Mouse (Mus musculus) kidney, embryonic 15.5 days (tissue): ENCODE measurements around the gene Snrnp27. TPM values are rescaled to one million over a fixed set of nuclear protein-coding genes. Genes with fewer than 3 reads are reported as not detected.

ENCODE experiments used
- ATAC-seq: fragments of 200-750 bp; cut with Nextera tagmentation; replicated peaks from 2 replicates; pipeline ENCODE4 v1.8.0; 2017; ENCODE audit warnings: moderate TSS enrichment; ENCODE audit not compliant: low FRiP score
- H3K27ac ChIP-seq: fragments of 300-500 bp; sonication (generic); 2 replicates; pipeline ENCODE4 v1.5.1; 2015; ENCODE audit warnings: mild to moderate bottlenecking, inconsistent platforms
- H3K27me3 ChIP-seq: fragments of 300-500 bp; sonication (generic); 2 replicates; pipeline ENCODE4 v1.6.1; 2015; ENCODE audit warnings: inconsistent platforms
- H3K36me3 ChIP-seq: fragments of 300-500 bp; sonication (generic); 2 replicates; pipeline ENCODE4 v1.6.1; 2015; ENCODE audit warnings: inconsistent platforms
- H3K4me1 ChIP-seq: fragments of 300-500 bp; sonication (generic); 2 replicates; pipeline ENCODE4 v1.6.1; 2015; ENCODE audit warnings: inconsistent platforms
- H3K4me2 ChIP-seq: fragments of 300-500 bp; sonication (generic); 2 replicates; pipeline ENCODE4 v1.6.1; 2015; ENCODE audit warnings: moderate library complexity, mild to moderate bottlenecking, inconsistent platforms
- H3K4me3 ChIP-seq: fragments of 300-500 bp; sonication (generic); replicated peaks from 2 replicates; pipeline ENCODE4 v1.5.1; 2015; ENCODE audit warnings: mild to moderate bottlenecking, inconsistent platforms
- H3K9ac ChIP-seq: fragments of 300-500 bp; sonication (generic); 2 replicates; pipeline ENCODE4 v1.6.1; 2015; ENCODE audit warnings: mild to moderate bottlenecking, inconsistent platforms
- H3K9me3 ChIP-seq: fragments of 300-500 bp; sonication (generic); replicated peaks from 2 replicates; pipeline ENCODE4 v1.6.1; 2016; ENCODE audit warnings: inconsistent platforms
- WGBS: fragments of 180-500 bp; shearing (Covaris S2); methylation state at CpG from one replicate; pipeline ENCODE4 v1.1.7; 2015; ENCODE audit warnings: mixed read lengths; 5-methylcytosine and 5-hydroxymethylcytosine counted together
- polyA plus RNA-seq: library from polyadenylated mRNA; unstranded; fragments of >200 nt; fragmentation: Nextera tagmentation; extraction: Ambion mirVana; gene quantifications from 2 replicates; pipeline ENCODE4 v1.2.1, GENCODE M21; 2015

The Snrnp27 gene
- polyA plus RNA-seq, result 106 and 123 TPM in 2 replicates

DNA sequence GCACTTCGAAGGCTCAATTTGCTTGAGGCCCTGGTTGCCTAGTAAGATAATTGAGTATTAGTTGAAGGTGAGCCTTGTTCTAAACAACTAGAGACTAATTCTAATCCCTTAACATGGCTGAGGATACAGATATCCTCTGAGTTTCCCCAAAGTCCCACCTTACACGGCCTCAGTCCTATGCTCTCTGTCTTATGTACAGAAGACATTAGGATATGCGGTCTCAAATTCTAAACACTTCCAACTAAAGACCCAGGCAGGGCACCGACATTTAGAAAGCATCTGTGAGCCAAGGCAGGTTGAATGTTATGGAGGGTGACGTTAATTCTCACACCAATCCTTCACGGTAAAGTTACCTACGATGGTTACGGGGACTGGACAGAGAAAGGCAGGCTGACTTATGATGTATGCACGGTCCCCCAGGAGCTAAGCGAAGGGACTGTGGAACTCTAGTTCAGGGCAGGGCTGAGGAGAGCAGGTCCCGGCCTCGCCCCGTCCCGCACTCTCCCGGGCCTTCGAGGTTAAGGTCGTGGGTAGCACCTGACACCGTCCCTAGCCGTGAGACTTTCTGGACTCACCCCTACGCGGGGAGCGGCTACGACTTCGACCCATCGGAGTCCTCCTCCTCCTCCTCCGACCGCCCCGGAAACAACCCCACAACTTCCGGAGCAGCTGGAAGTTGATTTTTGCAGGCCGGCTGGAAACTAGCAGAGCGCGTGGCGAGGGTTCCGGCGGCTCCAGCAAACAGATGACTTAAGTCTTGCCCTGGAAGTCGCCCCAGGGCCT, at the start of gene Snrnp27:
Gene Snrnp27, minus strand, starts transcription at position 651 of the 783 bp plus-strand sequence.
- Histone ChIP-seq H3K27ac (peak within 1 kb of the TSS; percentile 77), H3K4me3 (peak within 1 kb of the TSS; percentile 80), H3K27me3 (no peaks in the 10 kb centered on the region), H3K9ac (peak within 1 kb of the TSS; percentile 78), H3K9me3 (no peaks in the 10 kb centered on the region), H3K4me1 (peaks cover 16% of the 10 kb centered on the region), H3K4me2 (peak within 1 kb of the TSS; percentile 64), H3K36me3 (peaks cover 38% of the 10 kb centered on the region)
- peak; percentile 87 for ATAC-seq
- 2% methylated on average over 36 of the region's 36 CpGs for WGBS

DNA sequence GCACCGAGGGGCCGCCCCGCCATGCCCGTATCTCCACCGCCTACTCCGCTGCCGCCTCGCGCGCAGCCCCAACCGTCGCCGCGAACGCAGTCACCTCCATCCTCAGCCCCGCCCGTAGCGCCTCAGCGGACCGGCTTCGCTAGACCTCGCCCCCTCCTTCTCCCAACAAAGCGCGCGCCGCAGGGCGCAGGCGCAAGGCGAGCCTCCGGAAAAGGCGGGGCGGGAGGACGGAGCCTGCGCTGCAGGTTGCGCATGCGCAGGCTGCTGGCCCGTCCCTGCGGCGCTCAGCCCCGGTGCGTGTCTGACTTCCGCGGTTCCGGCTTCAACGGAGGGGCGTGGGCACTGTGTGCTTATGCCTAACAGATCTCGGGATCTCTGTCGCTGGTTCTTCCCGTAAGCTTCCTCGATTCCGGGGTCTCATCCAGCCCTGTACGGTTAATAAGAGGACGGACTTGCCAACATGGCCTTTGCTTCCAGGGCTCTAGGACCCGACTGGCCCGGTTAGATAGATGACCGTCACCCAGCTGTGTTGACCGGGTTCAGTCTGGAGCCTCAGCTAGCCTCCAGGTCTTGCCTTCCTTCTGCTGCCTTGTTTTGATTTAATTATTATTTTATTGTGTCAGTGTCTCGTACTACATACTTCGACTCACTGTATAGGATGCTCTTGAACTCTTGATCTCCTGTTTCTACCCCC, 49.0 kb upstream of the Snrnp27 start, which contains the start of gene Gmcl1:
Gene Gmcl1, minus strand, starts transcription at position 201 of the 694 bp plus-strand sequence.
- Histone ChIP-seq H3K4me2 (peak within 1 kb of the TSS; percentile 97), H3K9me3 (no peaks in the 10 kb centered on the region), H3K36me3 (no peaks in the 10 kb centered on the region), H3K27me3 (no peaks in the 10 kb centered on the region), H3K27ac (peak within 1 kb of the TSS; percentile 74), H3K4me3 (peak within 1 kb of the TSS; percentile 99), H3K4me1 (peaks cover 21% of the 10 kb centered on the region), H3K9ac (peak within 1 kb of the TSS; percentile 88)
- peak; percentile 96 for ATAC-seq
- WGBS, result under 1% methylated on average over 59 of the region's 59 CpGs

DNA sequence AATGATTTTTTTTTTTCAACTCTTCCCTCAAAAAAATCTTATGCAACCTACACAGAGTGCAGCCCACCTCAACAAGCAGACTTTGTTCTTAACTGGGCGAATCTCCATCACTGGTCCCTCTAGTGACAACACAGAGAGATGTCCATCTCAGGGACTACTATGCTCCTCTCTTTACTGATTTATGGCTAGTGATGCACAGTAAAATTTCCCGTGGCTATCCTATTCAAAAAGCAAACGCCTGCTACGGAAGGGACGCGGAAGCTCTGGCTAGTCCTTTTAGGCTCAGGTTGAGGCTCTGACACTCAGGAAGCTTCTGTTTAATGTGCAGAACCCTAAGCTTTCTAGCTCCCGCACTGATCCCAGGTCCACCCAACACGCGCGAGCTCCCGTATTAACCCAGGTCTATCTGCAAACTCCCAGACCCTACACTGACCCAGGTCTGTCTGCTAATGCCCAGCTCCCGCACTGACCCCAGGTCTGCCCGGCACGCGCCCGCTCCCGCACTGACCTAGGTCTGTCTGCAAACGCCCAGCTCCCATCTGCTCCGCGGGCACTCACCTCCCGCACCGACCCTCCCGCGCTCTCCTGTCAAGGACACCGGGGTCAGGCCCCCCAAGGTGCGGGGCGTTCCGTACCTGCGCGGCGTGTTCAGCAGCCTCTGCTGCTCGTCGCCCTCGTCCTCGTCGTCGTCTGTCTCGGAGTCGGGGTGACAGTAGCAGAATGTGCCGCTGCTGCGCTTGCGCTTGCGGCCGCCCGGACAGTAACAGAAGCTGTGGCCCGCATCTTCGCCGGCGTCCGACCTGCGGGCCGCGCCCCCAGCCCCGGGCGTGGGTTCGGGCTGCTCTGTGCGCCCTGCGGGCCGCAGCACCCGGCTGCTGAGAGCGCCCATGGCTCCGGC, 48.2 kb upstream of the Snrnp27 start:
- 0 out of 2 replicates have a peak, but pooled peaks cover under 1% of the 10 kb centered on the region for H3K36me3 ChIP-seq

DNA sequence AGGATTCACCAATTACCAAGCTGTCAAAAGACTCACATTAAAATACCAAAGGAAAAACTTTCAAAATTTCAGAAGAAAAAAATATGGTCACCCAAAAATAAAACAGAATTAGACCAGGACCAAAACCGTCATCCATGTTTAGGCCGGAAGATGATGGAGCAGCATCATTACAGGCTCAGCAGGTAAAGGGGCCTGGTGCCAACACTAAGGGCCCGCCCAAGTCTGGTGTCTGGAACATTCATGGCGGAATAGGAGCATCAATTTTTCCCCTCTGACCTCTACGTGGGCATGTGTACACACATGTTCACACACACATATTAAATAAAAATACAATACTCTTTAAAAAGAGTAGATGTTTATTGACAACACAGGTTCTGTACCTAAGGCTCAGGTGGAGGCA, 44.4 kb upstream of the Snrnp27 start:
- H3K27ac ChIP-seq, result no peak overlapping the region
- WGBS, result 95% methylated on average over 5 of the region's 5 CpGs
- no peaks in the 10 kb centered on the region for H3K27me3 ChIP-seq
- H3K9ac ChIP-seq, result no peak overlapping the region
- peaks cover 21% of the 10 kb centered on the region; the same call in 1 of the 2 replicates for H3K36me3 ChIP-seq
- no peak overlapping the region for H3K4me2 ChIP-seq
- H3K4me3 ChIP-seq, result no peak overlapping the region
- H3K9me3 ChIP-seq, result no peaks in the 10 kb centered on the region
- ATAC-seq, result no peak
- peaks cover 13% of the 10 kb centered on the region for H3K4me1 ChIP-seq

More for the DNA sequence above, 48.2 kb upstream of the Snrnp27 start:
- Histone ChIP-seq H3K9me3 (no peaks in the 10 kb centered on the region), H3K4me2 (peak overlapping the region; percentile 97), H3K27me3 (no peaks in the 10 kb centered on the region), H3K4me3 (peak overlapping the region; percentile 99), H3K4me1 (peaks cover 21% of the 10 kb centered on the region), H3K27ac (peak overlapping the region; percentile 74), H3K9ac (peak overlapping the region; percentile 88)
- peak; percentile 61 for ATAC-seq
- WGBS, result under 1% methylated on average over 56 of the region's 62 CpGs

DNA sequence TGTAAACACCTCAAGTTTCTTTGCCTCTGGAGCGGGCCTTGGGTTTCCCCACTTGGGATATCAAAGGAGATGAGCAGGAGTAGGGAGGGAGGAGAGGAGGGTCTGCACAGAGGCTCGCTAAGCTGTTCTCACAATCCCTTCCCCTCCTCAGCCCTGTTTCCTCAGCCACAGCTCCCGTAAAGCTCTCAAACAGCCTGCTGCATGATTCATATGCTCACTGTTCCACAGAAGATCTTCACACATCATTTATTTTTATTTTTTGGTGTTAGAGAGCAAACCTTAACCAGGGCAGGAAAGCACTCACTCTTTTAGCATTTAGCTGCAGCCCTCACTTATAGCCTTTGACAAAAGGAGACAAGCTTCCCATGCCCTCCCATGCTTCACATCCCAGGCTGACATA, 37.7 kb upstream of the Snrnp27 start:
- WGBS, result 34% methylated on average over 3 of the region's 3 CpGs

DNA sequence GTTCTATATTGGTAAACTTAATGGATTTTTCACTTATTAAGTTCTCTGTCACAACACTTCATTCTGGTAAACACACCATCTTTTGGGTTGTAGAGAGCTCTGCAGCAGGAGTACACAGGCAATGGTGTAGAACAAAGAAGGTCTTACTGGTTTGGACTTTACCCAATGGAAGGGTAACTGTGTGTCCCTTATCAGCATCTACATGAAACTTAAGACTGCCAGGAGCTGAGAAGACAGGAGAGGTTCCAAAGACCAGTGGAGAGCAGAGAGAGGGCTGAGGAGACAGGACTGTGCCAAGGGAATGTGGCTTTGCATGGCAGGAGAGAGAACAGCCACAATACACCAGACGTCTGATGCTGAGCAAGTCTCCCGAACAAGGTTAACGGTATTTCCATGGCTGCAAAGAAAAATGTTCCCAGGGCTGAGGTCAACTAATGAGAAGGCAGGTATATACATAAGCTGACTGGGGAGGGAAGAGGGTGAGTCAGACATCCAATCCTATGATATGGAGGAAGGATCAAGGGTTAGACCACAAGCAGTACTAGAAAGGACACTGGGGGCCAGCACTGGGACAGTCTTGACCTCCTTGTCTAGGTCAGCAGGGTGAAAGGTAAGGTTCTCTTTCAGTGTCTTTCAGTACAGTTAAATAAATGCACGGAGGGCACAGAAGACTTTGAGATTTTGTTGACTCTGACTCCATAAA, 23.9 kb upstream of the Snrnp27 start:
- peaks cover 65% of the 10 kb centered on the region for H3K36me3 ChIP-seq
- WGBS, result 85% methylated on average over 4 of the region's 4 CpGs
- no peak for ATAC-seq

More for the DNA sequence above, 37.7 kb upstream of the Snrnp27 start:
- H3K9me3 ChIP-seq, result no peaks in the 10 kb centered on the region
- H3K9ac ChIP-seq, result no peak overlapping the region
- H3K4me3 ChIP-seq, result no peak overlapping the region
- H3K4me2 ChIP-seq, result no peak overlapping the region
- ATAC-seq, result 0 out of 2 replicates have a peak, but pooled peaks have one; percentile 12
- no peaks in the 10 kb centered on the region for H3K27me3 ChIP-seq
- H3K27ac ChIP-seq, result peak overlapping the region; percentile 37; the same call in 1 of the 2 replicates
- H3K4me1 ChIP-seq, result no peaks in the 10 kb centered on the region
- peaks cover 46% of the 10 kb centered on the region for H3K36me3 ChIP-seq

DNA sequence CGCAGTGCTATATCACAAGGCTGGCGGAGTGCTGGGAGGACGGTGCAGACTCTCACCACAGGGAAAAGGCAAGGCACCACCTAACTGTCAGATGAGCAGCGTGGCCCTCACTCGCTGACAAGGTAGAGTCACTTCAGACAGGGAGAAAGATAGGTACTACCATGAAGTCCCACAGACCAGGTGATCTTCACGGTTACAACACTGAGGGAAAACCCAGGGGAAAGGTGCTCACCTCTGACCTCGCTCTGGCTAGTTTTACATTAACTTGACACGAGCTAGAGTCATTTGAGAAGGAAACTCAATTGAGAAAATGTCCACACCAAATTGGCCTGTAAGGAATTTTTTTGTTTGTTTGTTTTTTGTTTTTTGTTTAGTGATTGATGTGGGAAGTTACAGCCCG, 18.3 kb upstream of the Snrnp27 start:
- Histone ChIP-seq H3K4me1 (no peaks in the 10 kb centered on the region), H3K36me3 (peaks cover 86% of the 10 kb centered on the region), H3K4me3 (no peak overlapping the region), H3K9me3 (no peaks in the 10 kb centered on the region), H3K27ac (no peak overlapping the region), H3K27me3 (no peaks in the 10 kb centered on the region), H3K4me2 (no peak overlapping the region), H3K9ac (no peak overlapping the region)
- 86% methylated on average over 9 of the region's 9 CpGs for WGBS
- no peak for ATAC-seq

More for the DNA sequence above, 23.9 kb upstream of the Snrnp27 start:
- Histone ChIP-seq H3K9ac (no peak overlapping the region), H3K27me3 (no peaks in the 10 kb centered on the region), H3K9me3 (no peaks in the 10 kb centered on the region), H3K4me3 (no peak overlapping the region), H3K27ac (no peak overlapping the region), H3K4me1 (no peaks in the 10 kb centered on the region), H3K4me2 (no peak overlapping the region)

DNA sequence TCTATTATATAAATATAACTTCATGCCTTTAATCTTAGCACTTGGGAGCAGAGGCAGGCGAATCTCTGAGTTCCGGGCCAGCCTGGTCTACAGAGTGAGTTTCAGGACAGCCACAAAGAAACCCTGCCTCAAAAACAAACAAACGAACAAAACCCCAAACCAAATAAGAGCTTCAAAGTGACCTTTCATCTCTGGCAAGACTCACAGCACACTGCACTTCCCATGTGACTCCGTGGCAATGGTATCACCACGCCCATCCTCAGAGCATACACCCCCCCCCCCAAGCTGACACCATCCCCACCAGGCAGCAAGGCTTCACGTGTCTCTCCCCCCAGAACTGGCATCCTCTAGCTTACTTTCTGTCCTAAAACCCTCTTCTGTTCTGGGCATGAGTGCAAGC, 13.6 kb upstream of the Snrnp27 start:
- H3K9ac ChIP-seq, result no peak overlapping the region
- no peaks in the 10 kb centered on the region for H3K4me1 ChIP-seq
- H3K4me2 ChIP-seq, result no peak overlapping the region
- 84% methylated on average over 6 of the region's 6 CpGs for WGBS
- no peaks in the 10 kb centered on the region for H3K27me3 ChIP-seq
- H3K27ac ChIP-seq, result no peak overlapping the region
- no peak overlapping the region for H3K4me3 ChIP-seq
- peaks cover 89% of the 10 kb centered on the region for H3K36me3 ChIP-seq
- no peaks in the 10 kb centered on the region for H3K9me3 ChIP-seq
- ATAC-seq, result no peak

DNA sequence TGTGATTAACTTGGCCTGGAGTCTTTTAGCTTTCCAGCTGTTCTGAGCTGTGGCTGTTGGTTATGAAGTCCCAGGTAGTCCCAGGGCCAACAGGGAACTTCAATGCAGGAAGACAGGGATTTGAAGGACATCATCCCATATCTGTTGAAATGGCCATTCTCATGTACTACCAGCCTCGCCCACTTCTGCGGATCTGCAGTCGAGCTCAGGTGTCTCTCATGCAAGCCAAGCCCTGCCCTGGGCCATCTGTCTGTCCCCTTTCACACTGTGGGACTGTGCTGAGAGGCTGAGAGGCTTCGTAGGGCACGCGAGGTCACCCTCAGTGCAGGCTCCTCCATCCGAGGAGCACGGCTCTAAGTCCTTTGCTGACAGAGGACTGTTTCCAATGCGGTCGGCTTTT, 11.9 kb upstream of the Snrnp27 start:
- Histone ChIP-seq H3K4me3 (no peak overlapping the region), H3K27me3 (no peaks in the 10 kb centered on the region), H3K27ac (no peak overlapping the region), H3K9me3 (no peaks in the 10 kb centered on the region), H3K4me2 (no peak overlapping the region), H3K36me3 (peaks cover 82% of the 10 kb centered on the region), H3K9ac (no peak overlapping the region), H3K4me1 (no peaks in the 10 kb centered on the region)
- WGBS, result 92% methylated on average over 10 of the region's 10 CpGs
- ATAC-seq, result no peak

DNA sequence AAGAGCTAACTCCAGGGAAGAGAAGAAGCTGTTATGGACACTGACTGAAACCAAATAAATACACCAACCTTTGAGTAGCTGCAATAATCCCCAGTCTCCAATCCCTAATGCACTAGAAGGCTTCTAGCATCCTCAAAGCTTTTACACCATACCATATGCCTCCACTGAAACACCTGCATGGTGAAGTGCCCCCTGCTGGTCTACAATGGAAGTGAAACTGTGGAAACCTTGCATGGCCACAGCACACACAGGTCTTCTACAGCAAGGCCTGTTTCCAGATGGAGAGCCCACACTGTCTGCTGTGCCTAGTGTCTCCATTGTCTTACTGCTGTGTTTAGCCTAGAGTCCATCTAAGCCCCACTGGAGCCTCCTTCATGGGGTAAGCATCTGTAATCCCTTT, 10.1 kb upstream of the Snrnp27 start:
- Histone ChIP-seq H3K27me3 (no peaks in the 10 kb centered on the region), H3K4me3 (no peak overlapping the region), H3K27ac (no peak overlapping the region), H3K4me1 (no peaks in the 10 kb centered on the region), H3K4me2 (no peak overlapping the region), H3K36me3 (peaks cover 82% of the 10 kb centered on the region), H3K9me3 (no peaks in the 10 kb centered on the region), H3K9ac (no peak overlapping the region)
- ATAC-seq, result no peak

DNA sequence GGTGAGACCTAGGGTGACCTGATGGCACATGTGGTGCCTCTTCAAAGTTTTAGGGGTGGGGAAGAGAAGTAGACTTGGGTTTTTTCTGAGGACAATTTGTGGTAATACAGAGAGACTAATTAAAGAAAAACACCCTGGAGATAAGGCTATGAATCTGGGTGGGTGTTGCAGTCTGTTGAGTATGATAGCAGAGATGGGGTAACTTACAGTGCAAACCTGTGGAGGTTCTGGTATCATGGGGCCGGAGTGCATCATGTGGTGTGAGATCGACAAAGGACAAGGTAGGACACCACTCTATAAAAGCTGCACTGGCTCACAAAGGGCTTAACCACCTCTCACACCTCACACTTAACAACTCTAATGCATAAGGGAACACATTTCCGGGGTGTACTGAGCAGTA, 5.3 kb upstream of the Snrnp27 start:
- no peak overlapping the region for H3K4me2 ChIP-seq
- no peaks in the 10 kb centered on the region for H3K27me3 ChIP-seq
- H3K9ac ChIP-seq, result no peak overlapping the region
- H3K4me3 ChIP-seq, result no peak overlapping the region
- peaks cover 45% of the 10 kb centered on the region for H3K36me3 ChIP-seq
- ATAC-seq, result no peak
- 0 out of 2 replicates have a peak, but pooled peaks cover 4% of the 10 kb centered on the region for H3K4me1 ChIP-seq
- H3K27ac ChIP-seq, result no peak overlapping the region
- WGBS, result 94% methylated on average over 3 of the region's 3 CpGs
- H3K9me3 ChIP-seq, result no peaks in the 10 kb centered on the region
